Mouse (Mus musculus): ENCODE results near the gene D130043K22Rik. TPM values are rescaled to one million over a fixed set of nuclear protein-coding genes. Genes with fewer than 3 reads are reported as not detected.

Gene D130043K22Rik
- total RNA-seq, 1 experiment = 0.31 TPM

DNA sequence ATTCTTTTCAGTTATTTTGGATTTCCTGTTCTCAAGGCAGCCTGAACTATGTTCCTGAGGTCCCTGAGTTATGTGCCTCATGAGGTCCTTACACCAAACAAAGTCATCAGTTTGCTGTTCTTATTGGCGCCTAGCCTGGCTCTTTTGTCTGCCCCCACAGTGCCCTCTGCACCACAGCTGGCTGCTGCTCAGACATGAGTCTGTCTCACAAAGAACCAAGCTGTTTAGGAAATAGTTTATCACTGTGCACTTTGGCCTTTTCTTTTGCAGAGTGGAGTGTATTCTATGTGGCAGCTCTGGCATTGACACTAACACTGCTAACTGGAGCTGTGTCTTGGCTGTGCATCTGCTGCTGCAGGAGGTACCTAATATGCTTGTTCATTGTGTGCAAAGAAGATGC is 44.6 kb downstream of the D130043K22Rik start:
- no peak overlapping the region for H3K27ac ChIP-seq (ENCODE audit: insufficient read depth, low read depth, low read length, poor library complexity, severe bottlenecking)
- no peak overlapping the region for H3K9ac ChIP-seq (ENCODE audit: insufficient read depth, low read depth, low read length, poor library complexity, severe bottlenecking)
- in situ Hi-C loops (cut with MboI; ENCODE audit: low sequenced_read_pairs in 2 of 2, unreplicated experiment in 2 of 2) = no loop called here
- no peaks in the 10 kb centered on the region for H3K9me3 ChIP-seq (ENCODE audit: control insufficient read depth, insufficient read depth, low read depth, low read length)
- DNase-seq (ENCODE audit: low read depth, low spot score) = no peak
- H3K36me3 ChIP-seq (ENCODE audit: control insufficient read depth, insufficient read depth, low read length, poor library complexity, severe bottlenecking) = no peaks in the 10 kb centered on the region
- no peak overlapping the region for H3K4me3 ChIP-seq (ENCODE audit: insufficient read depth in 1 of 2, low read depth in 1 of 2, low read length in 2 of 2, poor library complexity in 1 of 2, severe bottlenecking in 1 of 2)
- no peak for TF ChIP-seq ZC3H11A (IDR thresholded peaks at IDR 0.05; ENCODE audit: borderline replicate concordance, low read depth, low read length)
- H3K4me1 ChIP-seq (ENCODE audit: control insufficient read depth in 2 of 2, insufficient read depth in 2 of 2, low read length in 2 of 2, poor library complexity in 1 of 2) = no peaks in the 10 kb centered on the region

DNA sequence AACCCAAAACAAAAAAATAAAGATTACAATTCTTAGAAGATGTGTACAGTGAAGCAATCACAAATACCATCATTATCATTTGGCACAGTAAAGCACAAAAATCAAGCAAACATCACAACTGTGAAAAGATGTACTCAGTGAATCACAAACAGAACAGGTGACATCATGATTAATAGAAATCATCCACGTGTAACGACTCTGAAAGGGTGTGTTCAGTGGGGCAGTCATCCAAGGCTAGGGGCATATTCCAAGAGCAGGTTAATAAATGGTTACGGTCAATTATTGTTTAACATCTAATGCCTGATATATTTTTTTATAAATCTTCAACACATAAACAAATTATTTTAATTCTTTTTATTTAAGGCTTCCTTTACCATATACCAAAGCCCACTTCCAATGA is 47.6 kb downstream of the D130043K22Rik start:
- TF ChIP-seq CHD2 (IDR thresholded peaks at IDR 0.05; ENCODE audit: low read depth, low read length) = no peak
- TF ChIP-seq MAFK (IDR thresholded peaks at IDR 0.05; ENCODE audit: insufficient read depth, low read depth, low read length) = no peak
- no peak for TF ChIP-seq HCFC1 (IDR thresholded peaks at IDR 0.05; ENCODE audit: borderline replicate concordance, insufficient read depth, low read length)
- no peak for TF ChIP-seq ZNF384 (IDR thresholded peaks at IDR 0.05; ENCODE audit: low read depth, low read length)
- no peak for TF ChIP-seq ZC3H11A (IDR thresholded peaks at IDR 0.05; ENCODE audit: borderline replicate concordance, low read depth, low read length)
- H3K27ac ChIP-seq (ENCODE audit: insufficient read depth, low read depth, low read length, poor library complexity, severe bottlenecking) = no peak overlapping the region
- H3K4me1 ChIP-seq (ENCODE audit: control insufficient read depth in 2 of 2, insufficient read depth in 2 of 2, low read length in 2 of 2, poor library complexity in 1 of 2) = no peaks in the 10 kb centered on the region
- H3K36me3 ChIP-seq (ENCODE audit: control insufficient read depth, insufficient read depth, low read length, poor library complexity, severe bottlenecking) = no peaks in the 10 kb centered on the region
- no peak for DNase-seq (ENCODE audit: low read depth, low spot score)
- no peak overlapping the region for H3K4me3 ChIP-seq (ENCODE audit: insufficient read depth in 1 of 2, low read depth in 1 of 2, low read length in 2 of 2, poor library complexity in 1 of 2, severe bottlenecking in 1 of 2)
- no peaks in the 10 kb centered on the region for H3K9me3 ChIP-seq (ENCODE audit: control insufficient read depth, insufficient read depth, low read depth, low read length)
- in situ Hi-C loops (cut with MboI; ENCODE audit: low sequenced_read_pairs in 2 of 2, unreplicated experiment in 2 of 2) = no loop called here
- H3K9ac ChIP-seq (ENCODE audit: insufficient read depth, low read depth, low read length, poor library complexity, severe bottlenecking) = no peak overlapping the region

- in situ Hi-C loops (cut with MboI; ENCODE audit: low sequenced_read_pairs in 2 of 2, unreplicated experiment in 2 of 2) = no loop called here
- no peak overlapping the region for H3K9ac ChIP-seq (ENCODE audit: insufficient read depth, low read depth, low read length, poor library complexity, severe bottlenecking)
- no peaks in the 10 kb centered on the region for H3K9me3 ChIP-seq (ENCODE audit: control insufficient read depth, insufficient read depth, low read depth, low read length)
- no peak overlapping the region for H3K4me3 ChIP-seq (ENCODE audit: insufficient read depth in 1 of 2, low read depth in 1 of 2, low read length in 2 of 2, poor library complexity in 1 of 2, severe bottlenecking in 1 of 2)
- TF ChIP-seq MAFK (IDR thresholded peaks at IDR 0.05; ENCODE audit: insufficient read depth, low read depth, low read length) = no peak
- TF ChIP-seq ZC3H11A (IDR thresholded peaks at IDR 0.05; ENCODE audit: borderline replicate concordance, low read depth, low read length) = no peak
- TF ChIP-seq ZNF384 (IDR thresholded peaks at IDR 0.05; ENCODE audit: low read depth, low read length) = no peak
- no peak for TF ChIP-seq HCFC1 (IDR thresholded peaks at IDR 0.05; ENCODE audit: borderline replicate concordance, insufficient read depth, low read length)
- TF ChIP-seq CHD2 (IDR thresholded peaks at IDR 0.05; ENCODE audit: low read depth, low read length) = no peak
- DNase-seq (ENCODE audit: low read depth, low spot score) = no peak
- no peaks in the 10 kb centered on the region for H3K36me3 ChIP-seq (ENCODE audit: control insufficient read depth, insufficient read depth, low read length, poor library complexity, severe bottlenecking)
- no peak overlapping the region for H3K27ac ChIP-seq (ENCODE audit: insufficient read depth, low read depth, low read length, poor library complexity, severe bottlenecking)
- no peaks in the 10 kb centered on the region for H3K4me1 ChIP-seq (ENCODE audit: control insufficient read depth in 2 of 2, insufficient read depth in 2 of 2, low read length in 2 of 2, poor library complexity in 1 of 2)
These were observed 48.9 kb downstream of the D130043K22Rik start for GRCm38 (mm10) chr13:24893880-24894279.

- no peak overlapping the region for H3K4me3 ChIP-seq (ENCODE audit: insufficient read depth in 1 of 2, low read depth in 1 of 2, low read length in 2 of 2, poor library complexity in 1 of 2, severe bottlenecking in 1 of 2)
- peaks cover 2 to 18% of the 10 kb centered on the region in 2 experiments; a peak in 2 of 4 replicates for H3K4me1 ChIP-seq (ENCODE audit: control insufficient read depth in 2 of 2, insufficient read depth in 2 of 2, low read length in 2 of 2, poor library complexity in 1 of 2)
- no peak overlapping the region for H3K9ac ChIP-seq (ENCODE audit: insufficient read depth, low read depth, low read length, poor library complexity, severe bottlenecking)
- in situ Hi-C loops (cut with MboI; ENCODE audit: low sequenced_read_pairs in 2 of 2, unreplicated experiment in 2 of 2) = no loop called here
- TF ChIP-seq CHD2 (IDR thresholded peaks at IDR 0.05; ENCODE audit: low read depth, low read length) = no peak
- no peak for TF ChIP-seq HCFC1 (IDR thresholded peaks at IDR 0.05; ENCODE audit: borderline replicate concordance, insufficient read depth, low read length)
- TF ChIP-seq ZC3H11A (IDR thresholded peaks at IDR 0.05; ENCODE audit: borderline replicate concordance, low read depth, low read length) = no peak
- no peak for TF ChIP-seq ZNF384 (IDR thresholded peaks at IDR 0.05; ENCODE audit: low read depth, low read length)
- TF ChIP-seq MAFK (IDR thresholded peaks at IDR 0.05; ENCODE audit: insufficient read depth, low read depth, low read length) = no peak
- H3K27ac ChIP-seq (ENCODE audit: insufficient read depth, low read depth, low read length, poor library complexity, severe bottlenecking) = no peak overlapping the region; the same call in 1 of the 2 replicates
- H3K9me3 ChIP-seq (ENCODE audit: control insufficient read depth, insufficient read depth, low read depth, low read length) = no peaks in the 10 kb centered on the region
- H3K36me3 ChIP-seq (ENCODE audit: control insufficient read depth, insufficient read depth, low read length, poor library complexity, severe bottlenecking) = no peaks in the 10 kb centered on the region
- DNase-seq (ENCODE audit: low read depth, low spot score) = no peak
These were observed 57.0 kb downstream of the D130043K22Rik start for GRCm38 (mm10) chr13:24901916-24902315.

DNA sequence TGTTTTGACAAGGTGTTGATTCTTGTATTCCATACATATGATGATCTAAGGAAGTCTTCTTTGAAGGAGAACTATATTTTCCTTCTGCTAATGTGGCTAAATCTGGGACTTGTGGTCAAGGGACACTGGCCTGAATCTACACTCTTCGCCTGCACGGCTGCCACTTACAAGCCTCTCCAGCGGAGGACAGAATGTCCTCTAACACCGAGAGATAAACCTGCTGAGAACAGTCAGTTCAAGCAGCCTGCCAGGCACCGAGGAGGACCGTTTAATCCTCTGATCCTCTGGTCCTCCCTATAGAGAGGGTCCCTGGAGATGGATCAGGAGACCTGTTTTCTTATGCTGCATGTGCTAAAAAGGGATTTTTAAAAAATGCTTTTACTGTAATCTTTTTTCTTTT is 58.5 kb downstream of the D130043K22Rik start:
- in situ Hi-C loops (cut with MboI; ENCODE audit: low sequenced_read_pairs in 2 of 2, unreplicated experiment in 2 of 2) = no loop called here
- no peak overlapping the region for H3K4me3 ChIP-seq (ENCODE audit: insufficient read depth in 1 of 2, low read depth in 1 of 2, low read length in 2 of 2, poor library complexity in 1 of 2, severe bottlenecking in 1 of 2)
- TF ChIP-seq CHD2 (IDR thresholded peaks at IDR 0.05; ENCODE audit: low read depth, low read length) (no peak), HCFC1 (IDR thresholded peaks at IDR 0.05; ENCODE audit: borderline replicate concordance, insufficient read depth, low read length) (no peak), MAFK (IDR thresholded peaks at IDR 0.05; ENCODE audit: insufficient read depth, low read depth, low read length) (no peak), ZNF384 (IDR thresholded peaks at IDR 0.05; ENCODE audit: low read depth, low read length) (no peak), ZC3H11A (IDR thresholded peaks at IDR 0.05; ENCODE audit: borderline replicate concordance, low read depth, low read length) (no peak)
- DNase-seq (ENCODE audit: low read depth, low spot score) = no peak
- no peaks in the 10 kb centered on the region for H3K36me3 ChIP-seq (ENCODE audit: control insufficient read depth, insufficient read depth, low read length, poor library complexity, severe bottlenecking)
- H3K4me1 ChIP-seq (ENCODE audit: control insufficient read depth in 2 of 2, insufficient read depth in 2 of 2, low read length in 2 of 2, poor library complexity in 1 of 2) = peaks cover 2 to 18% of the 10 kb centered on the region in 2 experiments; a peak in 2 of 4 replicates
- no peak overlapping the region for H3K27ac ChIP-seq (ENCODE audit: insufficient read depth, low read depth, low read length, poor library complexity, severe bottlenecking)
- no peaks in the 10 kb centered on the region for H3K9me3 ChIP-seq (ENCODE audit: control insufficient read depth, insufficient read depth, low read depth, low read length)
- H3K9ac ChIP-seq (ENCODE audit: insufficient read depth, low read depth, low read length, poor library complexity, severe bottlenecking) = no peak overlapping the region
